Mouse (Mus musculus) splenic B cell, adult 2 months (primary cell): ENCODE data around the gene Cmc2.
A peak's percentile ranks its signal among the peaks of the same experiment; 100 is the strongest.

ENCODE experiments used
- DNase-seq: peaks from one replicate; pipeline ENCODE4 v3.0.0-alpha.2; 2011; ENCODE audit warnings: low read depth, low spot score
- H3K27me3 ChIP-seq: 2 replicates; pipeline ENCODE4 v1.6.1; 2012; ENCODE audit warnings: mild to moderate bottlenecking, low read length, moderate library complexity, mixed read lengths; ENCODE audit not compliant: control insufficient read depth, poor library complexity, insufficient read depth, severe bottlenecking
- H3K36me3 ChIP-seq: 2 replicates; pipeline ENCODE4 v1.6.1; 2012; ENCODE audit warnings: mild to moderate bottlenecking, low read length, moderate library complexity, mixed read lengths; ENCODE audit not compliant: control insufficient read depth, poor library complexity, insufficient read depth, severe bottlenecking

Cmc2 gene

DNA sequence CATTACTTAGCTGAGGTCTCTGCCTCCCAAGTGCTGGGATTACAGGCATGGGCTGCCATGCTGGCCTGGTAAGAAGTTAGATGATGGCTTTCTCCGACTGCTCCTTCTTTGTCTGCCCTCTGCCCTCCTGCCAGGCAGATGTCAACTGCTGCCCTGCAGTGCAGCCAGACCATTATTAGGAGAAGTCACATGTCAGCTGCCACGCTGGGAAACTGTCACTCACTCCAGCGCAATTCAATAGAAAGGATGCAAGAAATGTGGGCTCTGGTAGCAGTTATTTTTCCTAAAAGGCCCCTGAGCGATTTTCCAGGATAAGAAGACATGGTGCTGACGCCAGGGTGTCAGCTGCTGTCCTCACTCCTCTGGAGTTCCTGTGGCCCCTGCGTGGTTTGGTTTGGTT is 14.3 kb upstream of the Cmc2 start:
- H3K36me3 ChIP-seq, result no peaks in the 10 kb centered on the region
- no peaks in the 10 kb centered on the region for H3K27me3 ChIP-seq
- no peak for DNase-seq

DNA sequence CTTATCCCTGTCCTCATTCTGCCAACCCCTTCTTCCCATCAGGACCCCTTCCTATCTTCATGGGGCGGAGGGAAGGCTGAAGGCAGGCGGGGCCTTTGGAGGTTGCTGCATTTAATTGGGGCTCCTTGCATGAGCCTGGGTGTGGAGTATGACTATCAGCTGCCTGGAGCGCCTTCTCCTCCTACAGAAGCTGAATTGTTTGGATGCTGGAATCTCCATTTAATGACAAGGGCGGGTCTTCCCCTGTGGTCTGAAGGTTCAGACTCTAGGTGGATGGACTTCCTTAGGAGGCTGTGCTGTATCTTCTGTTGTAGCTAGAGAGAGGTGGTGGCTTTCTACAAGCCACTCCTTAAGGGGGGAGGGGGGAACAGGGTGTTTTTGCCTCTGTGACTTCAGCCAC is 13.7 kb upstream of the Cmc2 start:
- DNase-seq, result no peak
- H3K27me3 ChIP-seq, result no peaks in the 10 kb centered on the region
- no peaks in the 10 kb centered on the region for H3K36me3 ChIP-seq

DNA sequence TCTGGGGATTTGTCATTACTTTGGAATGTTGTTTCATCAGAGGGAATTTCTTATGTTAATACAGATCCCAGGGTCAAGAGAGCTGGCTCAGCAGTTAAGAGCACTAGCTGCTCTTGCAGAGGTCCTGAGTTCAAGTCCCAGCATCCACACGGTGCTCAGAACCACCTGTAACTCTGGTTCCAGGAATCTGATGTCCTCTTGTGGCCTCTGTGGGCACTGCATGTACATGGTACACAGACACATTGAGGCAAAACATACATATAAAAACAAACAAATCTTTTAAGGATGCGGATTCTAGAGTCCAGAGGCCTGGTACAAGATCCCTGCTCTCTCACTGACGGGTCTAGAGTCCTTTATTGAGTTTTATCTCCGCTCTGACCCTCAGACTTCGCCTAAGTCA is 7.3 kb upstream of the Cmc2 start:
- no peaks in the 10 kb centered on the region for H3K27me3 ChIP-seq
- no peaks in the 10 kb centered on the region for H3K36me3 ChIP-seq
- no peak for DNase-seq

DNA sequence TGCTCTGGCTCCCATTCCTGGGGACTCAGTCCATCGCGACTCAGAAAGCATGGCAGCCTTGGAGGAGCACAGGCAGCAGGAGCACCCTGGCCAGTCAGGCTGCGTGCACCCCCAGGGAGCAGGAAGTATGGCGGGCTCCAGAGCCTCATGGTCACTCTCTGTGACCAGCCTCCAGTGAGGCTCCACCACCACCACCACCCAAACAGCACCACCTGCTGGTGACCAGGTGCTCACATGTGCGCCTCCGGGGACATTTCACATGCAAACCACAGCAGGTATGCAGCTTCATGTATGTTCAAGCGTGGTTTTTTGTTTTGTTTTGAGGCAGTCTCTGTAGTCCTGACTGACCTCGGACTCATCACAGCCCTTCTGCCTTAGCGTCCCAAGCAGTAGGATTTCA is 6.6 kb upstream of the Cmc2 start:
- DNase-seq, result peak; percentile 73
- no peaks in the 10 kb centered on the region for H3K27me3 ChIP-seq

DNA sequence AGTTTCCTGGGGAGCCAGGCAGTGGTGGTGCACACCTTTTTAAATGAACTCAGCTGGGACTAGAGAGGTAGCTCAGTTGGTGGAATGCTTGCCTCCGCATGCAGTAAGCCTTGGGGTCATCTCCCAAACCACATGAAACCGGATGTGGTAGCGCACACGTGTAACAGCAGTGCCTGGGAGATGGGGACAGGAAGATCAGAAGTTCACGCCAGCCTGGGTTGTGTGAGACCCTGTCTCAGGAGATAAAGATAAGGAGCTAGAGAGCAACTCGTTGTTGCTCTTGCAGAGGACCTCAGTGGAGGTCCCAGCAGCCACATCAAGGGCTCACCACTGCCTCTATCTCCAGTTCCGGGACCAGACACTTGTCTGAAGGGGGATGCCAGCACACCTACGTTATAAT is 2.3 kb upstream of the Cmc2 start:
- no peaks in the 10 kb centered on the region for H3K36me3 ChIP-seq
- no peak for DNase-seq
- H3K27me3 ChIP-seq, result no peaks in the 10 kb centered on the region

More for the DNA sequence above, 6.6 kb upstream of the Cmc2 start:
- no peaks in the 10 kb centered on the region for H3K36me3 ChIP-seq

DNA sequence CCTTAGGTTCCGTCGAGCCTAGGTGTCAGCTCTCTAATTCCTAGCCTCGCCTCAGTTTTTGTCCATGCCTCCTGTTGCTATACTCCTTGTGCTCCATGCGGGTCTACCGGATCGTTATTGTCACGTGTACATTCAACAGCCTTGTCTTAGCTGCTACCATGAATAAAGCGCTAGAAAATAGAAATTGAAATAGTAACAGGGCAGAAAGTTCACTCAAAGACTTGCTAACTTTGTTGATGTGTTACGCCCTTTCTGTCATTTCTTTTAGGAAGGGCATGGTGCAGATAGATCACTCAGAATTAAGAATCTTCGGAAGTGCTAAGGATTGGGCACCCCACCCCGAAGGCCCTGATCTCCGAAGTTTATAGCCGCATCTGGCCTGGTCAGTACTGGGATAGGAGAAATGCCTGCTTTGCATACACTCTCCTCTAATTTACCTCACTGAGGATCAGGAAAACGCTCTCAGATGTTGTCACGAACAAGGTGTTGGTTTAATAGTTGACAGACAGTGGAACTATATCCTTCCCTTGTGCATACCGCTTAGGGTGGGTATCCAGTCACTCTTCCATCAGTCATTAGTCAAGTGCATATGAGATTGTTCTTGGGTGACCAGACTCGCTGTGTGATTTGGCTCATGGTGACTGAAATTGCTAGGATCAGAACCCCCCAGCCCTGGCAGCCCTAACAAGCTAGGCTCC is 954 bp upstream of the Cmc2 start:
- Histone ChIP-seq H3K36me3 (no peaks in the 10 kb centered on the region), H3K27me3 (no peaks in the 10 kb centered on the region)
- no peak for DNase-seq

DNA sequence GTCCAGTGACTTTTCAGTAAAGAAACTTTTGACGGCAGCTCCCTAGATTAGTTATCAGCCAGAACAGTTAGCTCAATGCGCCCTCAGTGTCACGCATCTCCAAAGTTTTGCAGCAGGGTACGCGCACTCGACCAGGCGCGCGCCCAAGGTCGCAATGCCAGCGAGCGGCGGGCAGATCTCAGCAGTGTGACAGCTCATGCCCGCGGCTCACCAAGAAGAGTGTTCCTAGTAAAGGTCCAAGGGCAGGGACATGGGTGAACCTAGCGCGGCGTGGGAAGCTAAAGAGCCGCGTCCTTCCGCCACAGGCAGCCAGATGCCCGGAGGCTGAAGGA is 284 bp downstream of the Cmc2 start:
- Histone ChIP-seq H3K36me3 (no peaks in the 10 kb centered on the region), H3K27me3 (no peaks in the 10 kb centered on the region)
- no peak for DNase-seq

DNA sequence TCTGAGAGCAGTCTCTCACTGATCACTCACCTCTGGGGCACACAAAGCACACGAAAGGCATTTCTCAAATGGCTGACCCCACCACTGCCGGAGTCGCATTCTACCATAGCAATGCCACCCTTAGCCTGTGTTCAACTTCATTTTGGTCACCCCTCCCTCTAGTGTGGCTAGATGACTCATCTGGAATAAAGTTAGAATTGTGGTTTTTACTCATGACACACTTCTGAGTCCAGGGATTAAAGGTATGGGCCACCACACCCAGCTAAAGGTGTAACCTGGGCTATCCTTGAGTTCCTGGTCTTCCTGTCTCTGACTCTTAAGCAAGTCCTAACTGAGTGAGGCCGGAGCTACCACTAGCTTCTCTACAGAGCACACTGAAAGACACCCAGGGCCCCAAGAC is 15.4 kb downstream of the Cmc2 start:
- Histone ChIP-seq H3K36me3 (no peaks in the 10 kb centered on the region), H3K27me3 (no peaks in the 10 kb centered on the region)
- no peak for DNase-seq

DNA sequence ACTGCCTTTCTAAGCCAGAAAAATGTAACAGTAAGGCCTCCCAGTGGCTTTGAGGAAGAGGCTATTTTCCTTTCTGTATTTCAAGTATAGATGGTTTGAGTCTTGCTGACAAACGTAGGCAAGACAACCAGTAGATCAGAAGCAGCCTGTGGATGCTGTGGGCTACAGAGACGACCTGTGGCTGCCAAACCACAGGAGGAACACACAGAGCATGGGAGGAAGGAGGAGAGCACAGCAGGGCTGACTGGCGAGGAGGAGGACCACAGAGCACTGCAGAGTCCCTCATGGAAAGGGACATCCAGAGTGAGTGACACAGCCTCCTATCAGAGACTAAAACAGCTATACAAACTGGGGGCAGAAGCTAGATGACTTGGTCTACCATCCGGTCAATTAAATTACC is 16.0 kb downstream of the Cmc2 start:
- DNase-seq, result no peak
- no peaks in the 10 kb centered on the region for H3K27me3 ChIP-seq
- no peaks in the 10 kb centered on the region for H3K36me3 ChIP-seq

DNA sequence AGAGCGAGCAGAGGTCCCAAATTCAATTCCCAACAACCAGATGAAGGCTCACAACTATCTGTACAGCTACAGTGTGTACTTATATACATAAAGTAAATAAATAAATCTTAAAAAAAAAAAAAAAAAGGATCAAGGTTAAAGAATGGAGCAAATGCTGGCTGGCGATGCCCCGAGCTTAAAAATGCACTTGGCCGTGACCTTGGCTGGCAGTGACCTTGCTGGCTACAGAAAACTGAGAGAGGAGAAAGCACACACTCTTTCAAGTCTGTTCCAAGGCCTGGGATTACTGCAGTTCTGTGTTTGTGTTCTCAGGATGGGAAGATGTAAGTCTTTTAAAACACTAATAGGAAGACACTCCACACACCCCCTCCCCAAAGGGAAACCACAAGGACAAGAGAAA is 16.5 kb downstream of the Cmc2 start:
- DNase-seq, result no peak
- H3K36me3 ChIP-seq, result no peaks in the 10 kb centered on the region
- no peaks in the 10 kb centered on the region for H3K27me3 ChIP-seq

DNA sequence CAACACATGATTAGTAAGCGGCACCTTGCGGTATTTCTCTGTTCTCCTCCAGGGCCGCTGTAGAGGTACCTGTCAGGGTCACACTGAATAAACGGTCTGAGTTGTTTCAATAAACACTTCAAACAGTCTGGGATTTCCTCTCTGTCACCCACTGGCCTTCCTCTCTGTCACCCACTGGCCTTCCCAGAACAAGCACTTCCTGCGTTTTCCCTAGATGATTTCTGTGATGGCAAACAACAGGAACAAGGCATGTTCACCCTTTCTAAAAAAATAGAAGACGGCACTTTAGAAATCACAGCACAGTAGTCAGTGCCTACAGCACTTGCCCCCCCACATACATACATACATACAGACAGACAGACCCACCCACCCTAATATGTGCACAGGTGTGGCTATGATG is 25.7 kb downstream of the Cmc2 start:
- Histone ChIP-seq H3K36me3 (no peaks in the 10 kb centered on the region), H3K27me3 (no peaks in the 10 kb centered on the region)
- DNase-seq, result no peak

DNA sequence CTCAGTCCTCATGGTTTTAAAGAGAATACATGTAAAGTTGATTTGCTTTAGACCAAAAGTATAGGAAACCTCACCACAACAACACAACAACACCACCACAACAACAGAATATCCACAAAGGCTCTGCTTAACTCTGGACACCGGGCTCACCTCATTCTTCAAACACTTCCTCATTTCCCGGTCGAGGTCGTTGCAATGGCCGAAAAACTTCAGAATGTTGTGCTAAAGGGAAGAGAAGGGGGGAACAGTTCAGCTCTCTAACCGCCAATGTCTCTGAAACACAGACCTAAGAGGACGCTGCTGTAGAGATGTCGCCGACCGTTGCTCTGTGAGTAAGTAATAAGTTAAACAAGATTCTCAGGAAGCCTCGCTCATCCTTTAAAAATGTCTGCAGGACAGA is 27.3 kb downstream of the Cmc2 start:
- no peak for DNase-seq
- Histone ChIP-seq H3K27me3 (no peaks in the 10 kb centered on the region), H3K36me3 (no peaks in the 10 kb centered on the region)

DNA sequence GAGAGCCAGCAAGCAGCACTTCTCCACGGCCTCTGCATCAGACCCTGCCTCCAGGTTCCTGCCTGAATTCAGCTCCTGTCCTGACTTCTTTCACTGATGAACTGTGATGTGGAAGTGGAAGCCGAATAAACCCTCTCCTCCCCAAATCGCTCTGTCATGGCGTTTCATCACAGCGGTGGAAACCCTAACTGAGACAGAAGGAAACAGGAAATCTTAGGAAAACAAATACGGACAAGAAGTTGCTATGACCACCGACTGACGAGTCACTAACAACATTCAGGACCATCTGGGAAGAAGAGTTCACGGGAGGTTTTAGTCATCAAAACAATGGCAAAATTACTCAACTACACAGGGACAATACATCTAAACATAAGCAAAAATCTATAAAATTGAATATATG is 28.6 kb downstream of the Cmc2 start:
- no peak for DNase-seq
- no peaks in the 10 kb centered on the region for H3K27me3 ChIP-seq
- H3K36me3 ChIP-seq, result no peaks in the 10 kb centered on the region

DNA sequence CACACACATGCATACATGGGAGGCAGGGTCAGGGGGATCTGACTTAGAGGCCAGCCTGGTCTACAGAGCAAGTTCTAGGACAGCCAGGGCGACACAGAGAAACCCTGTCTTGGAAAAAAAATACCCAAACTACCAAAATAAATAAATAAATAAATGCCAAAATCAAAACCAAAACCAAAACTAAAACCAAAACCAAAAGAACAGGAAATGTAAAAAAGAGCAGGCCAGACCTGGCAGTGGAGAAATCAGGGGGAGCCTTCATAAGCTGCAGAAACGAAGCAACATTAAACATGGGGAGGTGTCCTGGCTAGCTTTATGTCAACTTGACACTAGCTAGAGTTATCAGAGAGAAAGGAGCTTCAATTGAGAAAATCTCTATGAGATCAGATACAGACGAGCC is 29.1 kb downstream of the Cmc2 start:
- DNase-seq, result no peak

DNA sequence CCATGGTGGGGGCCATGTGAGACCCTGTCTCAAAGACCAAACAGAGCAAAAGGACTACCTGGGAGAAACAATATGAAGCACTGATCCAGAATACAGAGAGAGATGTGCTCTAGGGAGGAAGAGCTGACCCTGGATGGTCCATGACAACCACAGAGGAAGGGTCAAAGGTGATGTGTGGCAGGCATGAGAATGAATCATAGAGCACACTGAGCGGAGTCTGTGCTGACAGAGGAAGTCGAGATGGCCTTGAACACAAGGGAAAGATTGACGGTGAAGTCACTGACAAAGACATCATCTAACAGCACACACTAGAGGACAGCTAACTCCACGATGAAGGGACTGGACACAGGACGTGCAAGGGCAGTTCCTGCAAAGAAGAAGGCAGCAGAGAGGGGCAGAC is 29.8 kb downstream of the Cmc2 start:
- no peak for DNase-seq
- H3K27me3 ChIP-seq, result no peaks in the 10 kb centered on the region
- H3K36me3 ChIP-seq, result no peaks in the 10 kb centered on the region

More for the DNA sequence above, 29.1 kb downstream of the Cmc2 start:
- Histone ChIP-seq H3K27me3 (no peaks in the 10 kb centered on the region), H3K36me3 (no peaks in the 10 kb centered on the region)

DNA sequence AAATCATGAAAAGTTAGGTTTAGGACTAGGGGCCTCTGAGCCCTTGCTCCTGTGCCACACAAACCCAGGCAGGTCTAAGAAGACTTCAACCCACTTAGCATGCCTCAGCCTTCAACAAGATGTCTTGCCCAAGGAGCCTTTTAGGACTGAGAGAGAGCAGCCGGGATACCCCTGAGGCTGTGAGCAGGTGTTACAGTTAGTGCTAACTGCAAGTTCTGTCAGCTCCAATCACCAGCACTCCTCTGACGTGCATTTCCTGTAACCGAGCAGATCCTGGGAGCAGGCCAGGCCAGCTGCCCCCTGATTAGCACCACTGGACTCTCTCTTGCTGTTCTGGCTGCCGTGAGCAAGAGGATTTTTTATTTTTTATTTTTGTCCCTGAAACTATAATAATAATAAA is 33.4 kb downstream of the Cmc2 start:
- no peaks in the 10 kb centered on the region for H3K36me3 ChIP-seq
- DNase-seq, result no peak

More for the DNA sequence above, 33.4 kb downstream of the Cmc2 start:
- H3K27me3 ChIP-seq, result no peaks in the 10 kb centered on the region
